Mouse (Mus musculus) heart, postnatal 0 days (tissue): ENCODE measurements at regions not wholly inside any gene's neighbourhood (a gene's known extent, or its start where the extent isn't known, plus 50 kb on each side); places are given as distances from the start of the nearest gene placed in this dataset.

ENCODE experiments used
- CTCF ChIP-seq: IDR thresholded peaks from 2 replicates; pipeline ENCODE4 v1.5.1; 2016; ENCODE audit warnings: antibody characterized with exemption, control low read depth, low read depth
- EP300 ChIP-seq: IDR thresholded peaks from 2 replicates; pipeline ENCODE4 v1.6.1; 2016; ENCODE audit warnings: antibody characterized with exemption, low read depth

DNA sequence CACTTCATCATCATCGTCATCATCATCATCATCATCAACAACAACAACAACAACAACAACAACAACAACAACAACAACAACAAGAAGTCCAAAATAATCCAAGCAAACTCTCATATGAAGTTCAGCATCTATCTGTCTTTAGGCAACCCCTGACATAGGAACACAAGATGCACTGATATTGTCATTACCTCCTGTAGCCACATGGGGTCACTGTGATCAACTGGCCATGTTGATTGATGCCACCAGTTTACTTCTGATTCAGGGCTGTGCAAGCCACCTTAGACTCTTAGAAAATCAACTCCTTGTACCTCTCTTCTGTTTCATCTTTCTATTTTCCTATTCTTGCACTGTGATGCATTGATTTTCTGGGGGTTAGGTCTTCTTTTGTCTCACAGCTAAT lies 115.0 kb downstream of the Gm21750 start:
- TF ChIP-seq CTCF: peak; percentile 77
- no peak for TF ChIP-seq EP300
